Mouse (Mus musculus) CD4-positive helper T cell, adult 2 months (primary cell): ENCODE measurements around the gene Tbx3.

Experiments
- DNase-seq: peaks from one replicate; pipeline ENCODE4 v3.0.0-alpha.2; 2012; ENCODE audit warnings: low read depth, missing footprints, low spot score

Gene Tbx3

GRCm38 (mm10) chr5:119670566-119671108 is at the start of gene Tbx3:
Tbx3 (plus strand) TSS chr5:119670669.
- no peak for DNase-seq

DNA sequence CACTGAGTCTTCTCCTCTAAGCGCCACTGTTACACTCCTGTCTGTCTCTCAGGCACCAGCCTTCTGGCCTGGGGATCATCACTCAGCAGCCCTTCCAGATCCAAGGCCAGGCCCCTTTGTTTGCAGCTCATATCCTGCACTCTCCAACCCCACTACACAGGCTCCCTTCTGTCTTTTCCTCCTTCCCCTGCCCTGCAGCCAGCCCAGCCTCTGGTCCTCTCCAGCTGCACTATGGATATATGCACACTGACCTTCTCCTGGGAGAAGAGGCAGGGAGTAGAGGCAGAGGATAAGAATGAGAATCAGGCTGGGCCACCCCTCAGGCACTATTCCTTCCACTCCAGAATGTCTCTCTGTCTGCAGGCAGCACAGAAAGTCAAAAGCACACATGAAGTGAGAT is 48.4 kb upstream of the Tbx3 start:
- no peak for DNase-seq

GRCm38 (mm10) chr5:119624554-119624953 is 45.9 kb upstream of the Tbx3 start:
- no peak for DNase-seq

DNA sequence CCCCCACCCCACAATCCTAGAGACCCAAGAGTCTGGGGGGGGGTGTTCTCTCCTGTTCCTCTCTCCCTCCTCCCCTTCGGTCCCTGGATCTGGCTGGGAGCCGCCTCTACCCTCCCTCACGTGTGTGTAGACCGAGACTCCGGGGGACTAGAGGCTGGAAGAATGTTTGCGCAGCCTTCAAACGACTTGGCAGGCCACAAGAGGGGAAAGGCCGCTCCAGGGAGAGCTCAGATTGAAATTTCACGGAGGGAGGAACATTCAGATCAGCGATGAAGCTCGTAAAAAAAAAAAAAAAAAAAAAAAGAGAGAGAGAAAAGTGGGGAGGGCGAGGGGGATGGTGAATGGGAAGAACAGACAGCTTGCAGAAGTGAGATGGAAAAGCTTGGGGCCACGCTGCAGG is 44.9 kb upstream of the Tbx3 start:
- DNase-seq: no peak

DNA sequence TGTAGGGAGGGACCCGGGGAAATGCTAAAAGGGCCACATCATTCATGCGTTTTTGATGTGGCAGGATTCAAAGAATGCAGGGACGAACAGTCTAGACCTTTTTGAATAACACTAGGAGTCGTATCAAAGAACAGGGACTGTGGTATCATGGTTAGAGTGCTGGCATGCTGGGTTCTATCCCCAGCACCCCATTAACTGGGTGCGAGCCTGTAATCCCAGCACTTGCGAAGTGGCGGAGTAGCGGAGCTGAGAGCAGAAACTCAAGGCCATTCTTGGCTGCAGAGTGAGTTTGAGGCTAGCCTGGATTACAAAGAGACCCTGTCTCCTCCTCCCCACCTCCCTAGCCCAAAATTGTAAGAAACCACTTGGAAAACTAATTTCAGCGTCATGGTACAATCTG is 44.3 kb upstream of the Tbx3 start:
- no peak for DNase-seq

DNA sequence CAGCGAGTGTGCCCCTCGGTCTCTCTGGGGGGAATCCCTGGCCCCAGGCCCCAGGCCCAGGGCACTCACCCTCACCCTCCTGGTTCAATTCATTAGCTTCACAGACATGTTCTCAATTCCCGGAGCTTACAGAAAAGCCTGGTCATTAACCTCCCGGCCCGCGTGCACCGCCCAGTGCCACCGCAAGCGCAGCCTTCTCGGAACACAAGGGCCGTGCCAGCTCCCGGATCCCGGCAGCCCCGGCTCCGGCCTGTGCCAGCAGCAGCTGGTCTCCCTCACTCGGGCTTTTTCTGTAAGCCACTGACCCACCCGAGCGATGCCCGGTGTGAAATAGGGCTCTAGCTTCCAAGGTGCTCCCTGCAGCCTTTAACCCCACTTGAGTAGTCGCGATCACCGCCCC is 43.8 kb upstream of the Tbx3 start:
- no peak for DNase-seq

- no peak for DNase-seq
These were observed 42.4 kb upstream of the Tbx3 start for GRCm38 (mm10) chr5:119628100-119628499.

- DNase-seq: no peak
These were observed 41.6 kb upstream of the Tbx3 start for GRCm38 (mm10) chr5:119628746-119629327.

- DNase-seq: peak; percentile 45
These were observed 36.9 kb upstream of the Tbx3 start for GRCm38 (mm10) chr5:119633581-119633980.

- no peak for DNase-seq
These were observed 35.6 kb upstream of the Tbx3 start for GRCm38 (mm10) chr5:119634861-119635260.

GRCm38 (mm10) chr5:119638300-119638699 is 32.2 kb upstream of the Tbx3 start:
- DNase-seq: no peak

DNA sequence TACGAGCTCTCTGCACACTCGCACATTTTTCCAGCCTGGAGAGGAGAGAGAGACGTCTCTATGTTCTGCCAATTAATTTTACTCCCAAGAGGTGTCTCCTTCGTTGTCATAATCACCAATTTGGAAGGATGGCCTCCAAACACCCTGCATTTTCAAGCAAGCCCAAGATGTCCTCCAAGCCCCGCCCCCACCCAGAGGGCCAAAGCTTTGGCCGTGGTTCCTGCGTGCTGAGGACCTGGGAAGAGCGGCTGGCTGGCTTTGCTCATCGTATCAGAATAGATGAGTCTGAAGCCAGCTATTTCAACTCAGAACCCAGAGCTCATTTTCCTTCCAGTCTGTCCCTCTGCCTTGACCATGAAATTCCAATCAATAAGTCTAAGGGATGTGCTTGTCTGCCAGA is 29.4 kb upstream of the Tbx3 start:
- DNase-seq: no peak

GRCm38 (mm10) chr5:119641714-119642113 is 28.8 kb upstream of the Tbx3 start:
- DNase-seq: no peak

DNA sequence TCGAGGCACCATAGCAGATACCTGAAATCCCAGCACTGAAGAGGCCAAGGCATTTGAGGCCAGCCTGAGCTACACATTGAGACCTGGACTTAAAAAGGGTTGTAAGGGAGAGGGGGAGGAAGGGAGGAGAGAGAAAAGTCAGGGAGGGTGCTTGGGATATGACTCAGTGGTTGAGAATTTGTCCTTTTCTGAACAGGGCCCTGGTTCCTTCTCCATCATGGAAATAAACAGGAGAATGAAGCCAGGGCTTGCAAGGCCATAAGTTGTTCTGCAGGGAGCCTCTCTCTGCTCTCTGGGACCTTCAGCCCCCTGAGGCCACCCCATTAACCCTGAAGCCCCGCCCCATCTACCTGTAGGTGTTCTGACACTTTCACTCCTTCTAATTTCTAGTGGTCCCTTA is 23.5 kb upstream of the Tbx3 start:
- no peak for DNase-seq

DNA sequence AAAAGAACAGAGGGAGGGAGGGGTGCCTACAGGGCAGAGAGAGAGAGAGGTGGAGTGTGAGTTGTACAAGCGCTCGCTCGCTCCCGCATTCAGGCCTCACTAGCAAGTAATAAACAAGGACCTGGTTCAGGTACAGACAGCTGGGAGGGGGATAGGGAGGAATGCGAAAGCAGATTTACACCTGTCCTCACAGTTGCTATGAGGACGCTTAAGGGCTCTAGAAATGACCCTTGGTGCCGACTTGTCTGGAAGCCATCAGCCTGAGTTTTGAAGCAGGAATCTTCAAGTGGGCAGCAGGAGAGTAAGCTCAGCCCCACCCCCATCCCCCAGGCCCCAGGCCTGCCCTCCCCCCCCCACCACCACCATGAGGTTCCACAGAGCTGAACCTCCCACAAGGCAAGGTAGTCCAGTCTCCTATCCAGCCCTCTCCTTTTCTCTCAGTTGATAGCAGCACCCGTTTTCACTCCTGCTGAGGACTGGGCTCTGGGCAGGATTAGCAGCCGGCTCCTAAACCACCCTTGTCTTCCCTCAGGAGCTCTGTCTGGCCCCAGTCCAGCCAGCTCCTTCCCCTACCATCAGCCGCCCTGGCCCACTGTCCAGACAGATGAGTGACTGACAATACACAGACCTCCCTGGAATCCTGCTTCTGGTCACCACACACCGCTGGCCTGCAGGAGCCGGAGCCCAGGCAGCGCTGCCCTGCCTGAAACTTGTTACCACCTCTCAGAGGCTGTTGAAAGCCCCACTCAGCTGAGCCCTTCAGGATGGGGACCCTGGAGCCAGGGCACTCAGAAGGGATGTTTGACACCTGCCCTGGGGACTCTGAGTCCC is 19.1 kb upstream of the Tbx3 start:
- DNase-seq: no peak

GRCm38 (mm10) chr5:119656354-119656753 is 14.1 kb upstream of the Tbx3 start:
- no peak for DNase-seq

GRCm38 (mm10) chr5:119656856-119657255 is 13.6 kb upstream of the Tbx3 start:
- no peak for DNase-seq

DNA sequence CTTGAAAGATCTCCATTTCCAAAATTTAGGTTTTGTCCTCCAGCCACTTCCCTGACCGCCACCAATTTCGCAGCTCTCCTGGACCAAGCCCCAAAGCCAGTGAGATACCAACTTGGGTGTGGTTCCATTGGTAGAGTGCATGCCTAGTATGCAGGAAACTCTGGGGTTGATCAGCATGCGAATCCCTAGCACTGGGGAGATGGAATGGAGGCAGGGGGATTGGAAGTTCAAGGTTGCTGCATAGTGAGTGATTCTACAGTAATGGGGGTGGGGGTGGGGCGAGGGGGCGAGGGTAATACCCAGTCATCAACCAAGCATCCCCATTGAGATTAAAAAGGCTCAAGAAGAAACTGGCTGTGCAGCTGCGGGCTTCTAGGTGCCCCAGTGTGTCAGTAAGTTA is 13.1 kb upstream of the Tbx3 start:
- no peak for DNase-seq

GRCm38 (mm10) chr5:119657804-119658203 is 12.7 kb upstream of the Tbx3 start:
- DNase-seq: no peak

- DNase-seq: no peak
These were observed 12.1 kb upstream of the Tbx3 start for GRCm38 (mm10) chr5:119658396-119658795.

- no peak for DNase-seq
These were observed 11.4 kb upstream of the Tbx3 start for GRCm38 (mm10) chr5:119659041-119659440.

GRCm38 (mm10) chr5:119660526-119661410 is 9.7 kb upstream of the Tbx3 start:
- DNase-seq: no peak
